14 mouse cellular contexts compared by ENCODE assay signal in genomic region chr4:136895861-136896260, GRCm38 (mm10). TPM values are rescaled to one million over a fixed set of nuclear protein-coding genes. Genes with fewer than 3 reads are reported as not detected.
DNase-seq lines count a peak whose midpoint lies in the region; ATAC-seq and TF ChIP-seq lines count a peak whose summit lies in the region.
"Had no signal": no experiment of that assay in that cellular context is flagged by ENCODE, and none has a peak within 500 bp of the region (broad histone marks: within the 10 kb centered on the region; RNA-seq: fewer than 3 reads in every experiment).

No protein-coding gene starts in this region.

- WGBS in limb, embryonic 14.5 days: 5% methylated on average over 12 of the region's 15 CpGs

- TF ChIP-seq POLR2A in limb, embryonic 14.5 days (IDR thresholded peaks at IDR 0.05; ENCODE audit: borderline replicate concordance, extremely low read depth, insufficient read depth, insufficient read length): no peak

- H3K4me2 ChIP-seq in limb, embryonic 14.5 days (replicated peaks; ENCODE audit: low read depth, low read length, severe bottlenecking): no peak overlapping the region

- peaks cover 26% of the 10 kb centered on the region; the same call in 1 of the 2 replicates for H3K27me3 ChIP-seq in limb, embryonic 14.5 days (ENCODE audit: control insufficient read depth, insufficient read depth, low read length)

- no peak overlapping the region for H3K27ac ChIP-seq in limb, embryonic 14.5 days (replicated peaks; ENCODE audit: low read depth, low read length)

- no peaks in the 10 kb centered on the region for H3K36me3 ChIP-seq in limb, embryonic 14.5 days (ENCODE audit: control insufficient read depth, insufficient read depth, low read length)

- no peak for ATAC-seq in limb, embryonic 14.5 days (ENCODE audit: low FRiP score, low read depth)
- ATAC-seq in cerebellum, adult (ENCODE audit: insufficient number of reproducible peaks, low FRiP score, low TSS enrichment): no peak
- ATAC-seq: lung, postnatal 0 days had no signal

- H3K9ac ChIP-seq in limb, embryonic 14.5 days (ENCODE audit: low read depth, low read length, severe bottlenecking): peak overlapping the region; percentile 28; the same call in 1 of the 2 replicates

- no peaks in the 10 kb centered on the region for H3K4me1 ChIP-seq in limb, embryonic 14.5 days (ENCODE audit: control insufficient read depth, insufficient read depth, low read length)

- no peak overlapping the region for H3K4me3 ChIP-seq in limb, embryonic 14.5 days (replicated peaks; ENCODE audit: low read length)
- H3K4me3 ChIP-seq: myocyte had no signal

- no peaks in the 10 kb centered on the region for H3K9me3 ChIP-seq in limb, embryonic 14.5 days (ENCODE audit: control insufficient read depth, low read length)

- DNase-seq in embryo, embryonic 10.5 days (ENCODE audit: low spot score): peak; percentile 23
- DNase-seq in embryo, embryonic 10 days (ENCODE audit: low spot score): no peak
- DNase-seq in retina, postnatal 1 day: peak; percentile 29
- DNase-seq in retina, embryonic 14.5 days (ENCODE audit: low spot score): no peak
- no peak for DNase-seq in limb, embryonic 14.5 days (ENCODE audit: low spot score)
- no peak for DNase-seq in B cell, adult 2 months
- DNase-seq in thymus, adult 18-20 months: no peak
- DNase-seq: cerebellum, postnatal 36 days; kidney, postnatal 36 days; right cerebral cortex, postnatal 25 days; thymus, postnatal 25 days had no signal

RNA-seq across cellular contexts. Expression of gene C1qa, which starts 2.7 kb away (rescaled TPM):
- polyA plus RNA-seq in limb, embryonic 14.5 days (2012; rRNA removed): 27.9 and 34.9 TPM in 2 replicates
- polyA plus RNA-seq in limb, embryonic 14.5 days (2014; fragmentation: Nextera tagmentation; extraction: Ambion mirVana): 40.1 and 46.2 TPM in 2 replicates
- polyA plus RNA-seq: myocyte had no signal

RNA-seq across cellular contexts. Expression of gene C1qc, which starts 3.0 kb away (rescaled TPM):
- 36.7 and 44.6 TPM in 2 replicates for polyA plus RNA-seq in limb, embryonic 14.5 days (2012; rRNA removed)
- 40.5 and 43.2 TPM in 2 replicates for polyA plus RNA-seq in limb, embryonic 14.5 days (2014; fragmentation: Nextera tagmentation; extraction: Ambion mirVana)
- polyA plus RNA-seq: myocyte had no signal

RNA-seq across cellular contexts. Expression of gene C1qb, which starts 9.9 kb away (rescaled TPM):
- 56.2 and 66.4 TPM in 2 replicates for polyA plus RNA-seq in limb, embryonic 14.5 days (2012; rRNA removed)
- polyA plus RNA-seq in limb, embryonic 14.5 days (2014; fragmentation: Nextera tagmentation; extraction: Ambion mirVana): 81.2 and 81.8 TPM in 2 replicates
- polyA plus RNA-seq: myocyte had no signal

Comparison
In these comparisons a context has a peak if more than half of its experiments do, and no peak if none do; other contexts are left out.
1. DNase-seq: peak in embryo, embryonic 10.5 days (single experiment) and retina, postnatal 1 day (single experiment); none in embryo, embryonic 10 days (single experiment), retina, embryonic 14.5 days (single experiment), limb, embryonic 14.5 days (single experiment), B cell, adult 2 months (0 of 2) and thymus, adult 18-20 months (0 of 2).